Mouse (Mus musculus) liver, adult 2 months (tissue): ENCODE data around the gene Pgghg. TPM values are rescaled to one million over a fixed set of nuclear protein-coding genes. Genes with fewer than 3 reads are reported as not detected.
"Not testable (repeated sequence)": the region's sequence is repeated elsewhere in the genome, so short reads cannot be mapped to it uniquely, and the experiment has no call there.

ENCODE experiments used
- DNase-seq: peaks from one replicate; pipeline ENCODE4 v3.0.0-alpha.2; 2011; ENCODE audit warnings: low read depth, low spot score; ENCODE audit errors: extremely low read depth
- H3K27ac ChIP-seq: fragments of 200-500 bp; replicated peaks from 2 replicates; pipeline ENCODE4 v1.5.1; 2012; ENCODE audit warnings: low read depth, mild to moderate bottlenecking, control low read depth, inconsistent platforms, low read length; ENCODE audit not compliant: insufficient read depth
- H3K27me3 ChIP-seq: fragments of 200-500 bp; 2 replicates; pipeline ENCODE4 v1.6.1; 2012; ENCODE audit warnings: mild to moderate bottlenecking, moderate library complexity, low read length, inconsistent platforms; ENCODE audit not compliant: control insufficient read depth, insufficient read depth
- H3K36me3 ChIP-seq: fragments of 200-500 bp; 2 replicates; pipeline ENCODE4 v1.6.1; 2012; ENCODE audit warnings: low read length, inconsistent platforms; ENCODE audit not compliant: control insufficient read depth, insufficient read depth
- H3K4me1 ChIP-seq: fragments of 200-500 bp; 2 replicates; pipeline ENCODE4 v1.6.1; 2011; ENCODE audit warnings: low read length; ENCODE audit not compliant: control insufficient read depth, insufficient read depth
- H3K4me3 ChIP-seq: fragments of 200-500 bp; 2 replicates; pipeline ENCODE4 v1.5.1; 2011; ENCODE audit warnings: low read depth, mild to moderate bottlenecking, control low read depth, low read length, moderate library complexity; ENCODE audit not compliant: insufficient read depth
- H3K79me2 ChIP-seq: fragments of 200-500 bp; 2 replicates; pipeline ENCODE4 v1.6.1; 2012; ENCODE audit warnings: inconsistent platforms, mild to moderate bottlenecking, low read length, moderate library complexity; ENCODE audit not compliant: control insufficient read depth, insufficient read depth
- H3K9ac ChIP-seq: fragments of 200-500 bp; 2 replicates; pipeline ENCODE4 v1.6.1; 2012; ENCODE audit warnings: low read depth, mild to moderate bottlenecking, control low read depth, inconsistent platforms, low read length
- CTCF ChIP-seq: fragments of 200-500 bp; IDR thresholded peaks from 2 replicates; pipeline ENCODE4 v1.5.1; 2011; ENCODE audit warnings: low read depth, low read length, control low read depth
- POLR2A ChIP-seq: fragments of 200-500 bp; IDR thresholded peaks from 2 replicates; pipeline ENCODE4 v1.6.1; 2011; ENCODE audit warnings: low read length, control low read depth; ENCODE audit not compliant: insufficient read depth; ENCODE audit errors: extremely low read depth
- WGBS: fragments of 180-500 bp; shearing (Covaris S2); methylation state at CpG from one replicate; pipeline ENCODE4 v1.1.7; 2018; 5-methylcytosine and 5-hydroxymethylcytosine counted together
- polyA plus RNA-seq: library from polyadenylated mRNA; depleted of rRNA; stranded (reverse); fragments of >200 nt; gene quantifications from 2 replicates; pipeline ENCODE4 v1.2.3, GENCODE M21; 2012
- total RNA-seq: library from RNA; depleted of rRNA; stranded (reverse); fragments of >200 nt; gene quantifications from 2 replicates; pipeline ENCODE4 v1.2.3, GENCODE M21; 2014

The Pgghg gene
- total and polyA plus RNA-seq, 2 experiments, result 16.6 to 43.3 TPM

GRCm38 (mm10) chr7:140975465-140975864 is 34.3 kb downstream of the Pgghg start:
- no peak overlapping the region for H3K9ac ChIP-seq
- H3K36me3 ChIP-seq, result no peaks in the 10 kb centered on the region
- no peak overlapping the region for H3K27ac ChIP-seq
- no peaks in the 10 kb centered on the region for H3K79me2 ChIP-seq
- H3K4me3 ChIP-seq, result no peak overlapping the region
- H3K4me1 ChIP-seq, result no peaks in the 10 kb centered on the region
- H3K27me3 ChIP-seq, result no peaks in the 10 kb centered on the region; the same call in 1 of the 2 replicates
- WGBS, result 86% methylated on average over 3 of the region's 3 CpGs
- no peak for TF ChIP-seq POLR2A
- TF ChIP-seq CTCF, result no peak
- DNase-seq, result no peak

GRCm38 (mm10) chr7:140976720-140977119 is 35.5 kb downstream of the Pgghg start:
- DNase-seq, H3K9ac ChIP-seq, H3K79me2 ChIP-seq, H3K27me3 ChIP-seq, H3K36me3 ChIP-seq, H3K4me1 ChIP-seq, H3K4me3 ChIP-seq, H3K27ac ChIP-seq: not testable (repeated sequence)
- 59% methylated on average over 9 of the region's 9 CpGs for WGBS

GRCm38 (mm10) chr7:140981704-140982103 is 40.5 kb downstream of the Pgghg start:
- TF ChIP-seq POLR2A (no peak), CTCF (no peak)
- Histone ChIP-seq H3K27me3 (no peaks in the 10 kb centered on the region; the same call in 1 of the 2 replicates), H3K36me3 (no peaks in the 10 kb centered on the region), H3K27ac (no peak overlapping the region), H3K9ac (no peak overlapping the region), H3K4me1 (no peaks in the 10 kb centered on the region), H3K79me2 (no peaks in the 10 kb centered on the region), H3K4me3 (no peak overlapping the region)
- WGBS, result 90% methylated on average over 8 of the region's 8 CpGs
- no peak for DNase-seq

GRCm38 (mm10) chr7:140982971-140983370 is 41.8 kb downstream of the Pgghg start:
- Histone ChIP-seq H3K27me3 (no peaks in the 10 kb centered on the region; the same call in 1 of the 2 replicates), H3K36me3 (no peaks in the 10 kb centered on the region), H3K9ac (no peak overlapping the region), H3K4me3 (no peak overlapping the region), H3K79me2 (no peaks in the 10 kb centered on the region), H3K4me1 (peaks cover 2% of the 10 kb centered on the region; the same call in 1 of the 2 replicates), H3K27ac (no peak overlapping the region)
- TF ChIP-seq CTCF, result no peak
- 90% methylated on average over 7 of the region's 7 CpGs for WGBS
- DNase-seq, result no peak

- no peaks in the 10 kb centered on the region; the same call in 1 of the 2 replicates for H3K27me3 ChIP-seq
- H3K4me1 ChIP-seq, result peaks cover 2% of the 10 kb centered on the region; the same call in 1 of the 2 replicates
- 42% methylated on average over 17 of the region's 17 CpGs for WGBS
- no peaks in the 10 kb centered on the region for H3K36me3 ChIP-seq
- TF ChIP-seq CTCF (no peak), POLR2A (no peak)
- no peak overlapping the region for H3K27ac ChIP-seq
- no peak for DNase-seq
- H3K4me3 ChIP-seq, result no peak overlapping the region
- H3K9ac ChIP-seq, result no peak overlapping the region
- H3K79me2 ChIP-seq, result no peaks in the 10 kb centered on the region
These were observed 46.3 kb downstream of the Pgghg start for GRCm38 (mm10) chr7:140987182-140988138.

- no peak for DNase-seq
- TF ChIP-seq CTCF, result no peak
- H3K79me2 ChIP-seq, result no peaks in the 10 kb centered on the region
- H3K27me3 ChIP-seq, result no peaks in the 10 kb centered on the region
- no peak overlapping the region for H3K9ac ChIP-seq
- no peaks in the 10 kb centered on the region for H3K36me3 ChIP-seq
- 92% methylated on average over 4 of the region's 4 CpGs for WGBS
- H3K4me3 ChIP-seq, result no peak overlapping the region
- no peak overlapping the region for H3K27ac ChIP-seq
- peaks cover 2% of the 10 kb centered on the region; the same call in 1 of the 2 replicates for H3K4me1 ChIP-seq
These were observed 47.8 kb downstream of the Pgghg start for GRCm38 (mm10) chr7:140989022-140989421.
